Mouse (Mus musculus): ENCODE measurements around the gene Il11ra1. TPM values are rescaled to one million over a fixed set of nuclear protein-coding genes. Genes with fewer than 3 reads are reported as not detected.

Gene Il11ra1
- polyA plus RNA-seq, 1 experiment, result 2.4 TPM

DNA sequence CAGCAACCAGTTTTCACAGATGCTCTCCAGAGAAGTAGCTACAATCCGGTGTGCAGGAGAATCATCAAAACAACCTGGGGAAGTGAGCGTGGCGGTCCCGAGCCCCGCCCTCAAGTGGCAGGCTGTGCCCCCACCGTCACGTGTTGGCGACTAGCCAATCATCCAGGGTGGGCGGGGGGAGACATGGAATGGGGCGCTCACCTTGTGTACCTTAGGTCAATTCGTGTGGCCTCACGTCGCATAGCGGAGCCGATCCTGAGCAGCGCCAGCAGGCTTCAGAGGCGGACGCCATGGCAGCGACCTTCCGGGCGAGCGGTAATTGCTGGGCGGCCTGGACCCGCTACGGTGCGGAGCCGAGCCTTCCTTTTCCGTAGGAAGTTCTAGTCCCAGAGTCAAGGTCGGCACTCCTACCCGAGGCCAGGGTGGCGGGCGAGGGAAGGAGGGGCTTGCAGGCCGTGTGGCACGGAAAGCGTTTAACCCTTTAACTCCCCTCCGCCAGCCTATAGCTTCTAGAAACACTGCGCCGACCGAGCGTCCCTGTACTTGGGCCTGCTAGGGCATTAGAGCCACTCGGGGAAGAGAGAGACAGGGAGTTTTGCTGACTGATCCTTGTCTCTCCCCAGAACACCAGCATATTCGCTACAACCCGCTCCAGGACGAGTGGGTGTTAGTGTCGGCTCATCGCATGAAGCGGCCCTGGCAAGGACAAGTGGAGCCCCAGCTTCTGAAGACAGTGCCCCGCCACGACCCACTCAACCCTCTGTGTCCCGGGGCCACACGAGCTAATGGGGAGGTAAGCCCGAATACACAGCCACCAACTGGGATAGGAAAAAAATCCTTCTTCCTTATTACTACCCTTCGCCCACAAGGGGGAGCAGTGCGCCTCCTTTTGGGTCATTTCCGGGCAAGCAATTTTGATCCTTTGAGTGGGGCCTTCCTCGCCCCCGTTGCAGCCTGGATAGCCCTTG is 55.8 kb downstream of the Il11ra1 start, which contains the start of gene Sigmar1:
Sigmar1 (minus strand) TSS at position 820 of the 968 bp plus-strand sequence.
- TF ChIP-seq CEBPB (IDR thresholded peaks at IDR 0.05; ENCODE audit: low read depth) (no peak), MYOG (IDR thresholded peaks at IDR 0.05; ENCODE audit: control insufficient read depth, extremely low read depth, insufficient read length) (no peak), CTCF (IDR thresholded peaks at IDR 0.05; ENCODE audit: control insufficient read depth, insufficient read depth, insufficient read length) (peak; percentile 21), USF1 (IDR thresholded peaks at IDR 0.05; ENCODE audit: low read depth) (peak; percentile 74)
- peak within 1 kb of the TSS; percentile 18 for H3ac ChIP-seq (ENCODE audit: control insufficient read depth, insufficient read length, low read depth)

DNA sequence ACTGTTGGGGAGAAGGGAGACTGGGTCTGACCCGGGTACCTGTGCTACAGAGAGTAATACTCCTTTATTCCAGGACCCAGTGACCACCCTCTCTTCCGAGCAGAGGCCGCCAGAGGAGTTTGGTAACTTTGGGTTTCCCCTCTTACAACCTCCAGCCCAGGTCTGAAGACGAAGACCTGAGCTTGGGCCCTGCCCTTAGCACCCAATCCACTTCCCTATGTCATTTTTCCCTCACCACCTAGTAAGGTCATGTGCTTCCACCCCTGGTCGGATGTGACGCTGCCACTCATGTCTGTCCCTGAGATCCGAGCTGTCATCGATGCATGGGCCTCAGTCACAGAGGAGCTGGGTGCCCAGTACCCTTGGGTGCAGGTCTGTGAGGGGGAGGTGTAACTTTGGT is 56.7 kb downstream of the Il11ra1 start:
- Histone ChIP-seq H3K36me3 (ENCODE audit: control insufficient read depth, insufficient read depth) (no peaks in the 10 kb centered on the region), H3K79me2 (ENCODE audit: control insufficient read depth, insufficient read depth) (no peaks in the 10 kb centered on the region), H3K27me3 (ENCODE audit: control insufficient read depth, insufficient read depth, insufficient read length) (no peaks in the 10 kb centered on the region), H3K4me3 (ENCODE audit: insufficient read depth, poor library complexity, severe bottlenecking) (no peak overlapping the region), H3ac (ENCODE audit: control insufficient read depth, insufficient read length, low read depth) (no peak overlapping the region), H3K79me3 (ENCODE audit: low read depth) (no peaks in the 10 kb centered on the region)
- TF ChIP-seq CEBPB (IDR thresholded peaks at IDR 0.05; ENCODE audit: low read depth) (no peak), MYOG (IDR thresholded peaks at IDR 0.05; ENCODE audit: control insufficient read depth, extremely low read depth, insufficient read length) (no peak), MAX (IDR thresholded peaks at IDR 0.05) (no peak), CTCF (IDR thresholded peaks at IDR 0.05; ENCODE audit: control insufficient read depth, insufficient read depth, insufficient read length) (no peak), FOSL1 (IDR thresholded peaks at IDR 0.05; ENCODE audit: insufficient read depth, low read length, poor library complexity, severe bottlenecking) (no peak), USF1 (IDR thresholded peaks at IDR 0.05; ENCODE audit: low read depth) (no peak), MYOD1 (IDR thresholded peaks at IDR 0.05; ENCODE audit: control insufficient read depth, insufficient read length, low read depth) (no peak)

More for the DNA sequence above, 55.8 kb downstream of the Il11ra1 start, which contains the start of gene Sigmar1:
- Histone ChIP-seq H3K27me3 (ENCODE audit: control insufficient read depth, insufficient read depth, insufficient read length) (no peaks in the 10 kb centered on the region), H3K4me3 (ENCODE audit: insufficient read depth, poor library complexity, severe bottlenecking) (peak within 1 kb of the TSS; percentile 28), H3K79me3 (ENCODE audit: low read depth) (no peaks in the 10 kb centered on the region), H3K79me2 (ENCODE audit: control insufficient read depth, insufficient read depth) (no peaks in the 10 kb centered on the region), H3K36me3 (ENCODE audit: control insufficient read depth, insufficient read depth) (no peaks in the 10 kb centered on the region)

DNA sequence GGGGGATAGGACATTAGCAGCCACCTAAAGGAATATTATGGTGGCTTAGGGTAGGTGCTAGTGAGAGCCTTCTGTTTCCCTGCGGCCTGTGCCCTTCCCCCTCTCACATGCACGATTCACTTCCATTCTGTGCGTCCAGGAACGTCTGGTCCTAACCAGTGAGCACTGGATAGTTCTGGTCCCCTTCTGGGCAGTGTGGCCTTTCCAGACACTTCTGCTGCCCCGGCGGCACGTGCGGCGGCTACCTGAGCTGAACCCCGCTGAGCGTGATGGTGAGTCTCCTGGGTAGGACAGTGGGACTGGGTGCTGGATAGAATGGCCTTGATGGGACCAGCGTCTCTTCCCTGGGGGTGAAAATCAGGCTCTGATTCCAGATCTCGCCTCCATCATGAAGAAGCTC is 57.5 kb downstream of the Il11ra1 start:
- Histone ChIP-seq H3K36me3 (ENCODE audit: control insufficient read depth, insufficient read depth) (no peaks in the 10 kb centered on the region), H3K4me3 (ENCODE audit: insufficient read depth, poor library complexity, severe bottlenecking) (no peak overlapping the region), H3K79me3 (ENCODE audit: low read depth) (no peaks in the 10 kb centered on the region), H3ac (ENCODE audit: control insufficient read depth, insufficient read length, low read depth) (no peak overlapping the region), H3K79me2 (ENCODE audit: control insufficient read depth, insufficient read depth) (no peaks in the 10 kb centered on the region), H3K27me3 (ENCODE audit: control insufficient read depth, insufficient read depth, insufficient read length) (no peaks in the 10 kb centered on the region)
- TF ChIP-seq CTCF (IDR thresholded peaks at IDR 0.05; ENCODE audit: control insufficient read depth, insufficient read depth, insufficient read length) (no peak), MAX (IDR thresholded peaks at IDR 0.05) (no peak)

DNA sequence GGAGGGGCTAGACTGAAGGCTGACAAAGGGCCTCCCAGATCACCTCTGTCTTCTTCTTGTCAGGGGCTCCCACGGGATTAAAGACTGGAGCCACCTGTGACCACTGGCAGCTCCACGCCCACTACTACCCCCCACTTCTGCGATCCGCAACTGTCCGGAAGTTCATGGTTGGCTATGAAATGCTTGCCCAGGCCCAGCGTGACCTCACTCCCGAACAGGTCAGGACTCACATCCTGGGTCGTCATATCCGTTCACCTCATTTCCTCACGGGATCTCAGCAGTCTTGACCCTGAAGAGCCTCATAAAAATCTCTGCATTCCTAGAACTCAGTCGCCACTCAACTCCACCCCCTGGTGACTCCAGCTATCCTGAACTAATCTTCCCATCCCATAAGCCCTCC is 58.2 kb downstream of the Il11ra1 start:
- no peaks in the 10 kb centered on the region for H3K36me3 ChIP-seq (ENCODE audit: control insufficient read depth, insufficient read depth)
- no peak overlapping the region for H3ac ChIP-seq (ENCODE audit: control insufficient read depth, insufficient read length, low read depth)
- H3K27me3 ChIP-seq (ENCODE audit: control insufficient read depth, insufficient read depth, insufficient read length), result no peaks in the 10 kb centered on the region
- no peak for TF ChIP-seq USF1 (IDR thresholded peaks at IDR 0.05; ENCODE audit: low read depth)
- TF ChIP-seq FOSL1 (IDR thresholded peaks at IDR 0.05; ENCODE audit: insufficient read depth, low read length, poor library complexity, severe bottlenecking), result no peak
- TF ChIP-seq MYOD1 (IDR thresholded peaks at IDR 0.05; ENCODE audit: control insufficient read depth, insufficient read length, low read depth), result no peak
- TF ChIP-seq MAX (IDR thresholded peaks at IDR 0.05), result no peak
- TF ChIP-seq CEBPB (IDR thresholded peaks at IDR 0.05; ENCODE audit: low read depth), result no peak
- TF ChIP-seq CTCF (IDR thresholded peaks at IDR 0.05; ENCODE audit: control insufficient read depth, insufficient read depth, insufficient read length), result no peak
- TF ChIP-seq MYOG (IDR thresholded peaks at IDR 0.05; ENCODE audit: control insufficient read depth, extremely low read depth, insufficient read length), result no peak
- no peaks in the 10 kb centered on the region for H3K79me2 ChIP-seq (ENCODE audit: control insufficient read depth, insufficient read depth)
- no peak overlapping the region for H3K4me3 ChIP-seq (ENCODE audit: insufficient read depth, poor library complexity, severe bottlenecking)
- H3K79me3 ChIP-seq (ENCODE audit: low read depth), result no peaks in the 10 kb centered on the region

- no peaks in the 10 kb centered on the region for H3K27me3 ChIP-seq (ENCODE audit: control insufficient read depth, insufficient read depth, insufficient read length)
- no peak overlapping the region for H3K4me3 ChIP-seq (ENCODE audit: insufficient read depth, poor library complexity, severe bottlenecking)
- H3K79me3 ChIP-seq (ENCODE audit: low read depth), result no peaks in the 10 kb centered on the region
- H3ac ChIP-seq (ENCODE audit: control insufficient read depth, insufficient read length, low read depth), result no peak overlapping the region
- no peaks in the 10 kb centered on the region for H3K36me3 ChIP-seq (ENCODE audit: control insufficient read depth, insufficient read depth)
- no peaks in the 10 kb centered on the region for H3K79me2 ChIP-seq (ENCODE audit: control insufficient read depth, insufficient read depth)
- TF ChIP-seq MYOG (IDR thresholded peaks at IDR 0.05; ENCODE audit: control insufficient read depth, extremely low read depth, insufficient read length) (no peak), FOSL1 (IDR thresholded peaks at IDR 0.05; ENCODE audit: insufficient read depth, low read length, poor library complexity, severe bottlenecking) (no peak), USF1 (IDR thresholded peaks at IDR 0.05; ENCODE audit: low read depth) (no peak), CTCF (IDR thresholded peaks at IDR 0.05; ENCODE audit: control insufficient read depth, insufficient read depth, insufficient read length) (no peak), CEBPB (IDR thresholded peaks at IDR 0.05; ENCODE audit: low read depth) (no peak), MAX (IDR thresholded peaks at IDR 0.05) (no peak), MYOD1 (IDR thresholded peaks at IDR 0.05; ENCODE audit: control insufficient read depth, insufficient read length, low read depth) (no peak)
Observed at GRCm38 (mm10) chr4:41758701-41759100, 58.9 kb downstream of the Il11ra1 start.

Data from C2C12 (cell line).